Mouse (Mus musculus): ENCODE results near the gene Rbfox1. TPM values are rescaled to one million over a fixed set of nuclear protein-coding genes. Genes with fewer than 3 reads are reported as not detected.

Gene Rbfox1
- total RNA-seq, 1 experiment from 2014 or later, result not detected

- no peak for ATAC-seq (replicated peaks in 1 of 2; ENCODE audit: insufficient read depth in 1 of 2, low FRiP score in 2 of 2, low TSS enrichment in 1 of 2, low read depth in 1 of 2, poor library complexity in 2 of 2, severe bottlenecking in 2 of 2)
These were observed 1380.6 kb downstream of the Rbfox1 start for GRCm38 (mm10) chr16:7265715-7266114.

- ATAC-seq (replicated peaks in 1 of 2; ENCODE audit: insufficient read depth in 1 of 2, low FRiP score in 2 of 2, low TSS enrichment in 1 of 2, low read depth in 1 of 2, poor library complexity in 2 of 2, severe bottlenecking in 2 of 2), result no peak
These were observed 1390.3 kb downstream of the Rbfox1 start for GRCm38 (mm10) chr16:7275501-7275900.

- ATAC-seq (replicated peaks in 1 of 2; ENCODE audit: insufficient read depth in 1 of 2, low FRiP score in 2 of 2, low TSS enrichment in 1 of 2, low read depth in 1 of 2, poor library complexity in 2 of 2, severe bottlenecking in 2 of 2), result no peak
These were observed 1390.7 kb downstream of the Rbfox1 start for GRCm38 (mm10) chr16:7275901-7276300.

GRCm38 (mm10) chr16:7279544-7279943 lies 1394.4 kb downstream of the Rbfox1 start:
- ATAC-seq (replicated peaks in 1 of 2; ENCODE audit: insufficient read depth in 1 of 2, low FRiP score in 2 of 2, low TSS enrichment in 1 of 2, low read depth in 1 of 2, poor library complexity in 2 of 2, severe bottlenecking in 2 of 2), result no peak

GRCm38 (mm10) chr16:7282257-7282656 lies 1397.1 kb downstream of the Rbfox1 start:
- ATAC-seq (replicated peaks in 1 of 2; ENCODE audit: insufficient read depth in 1 of 2, low FRiP score in 2 of 2, low TSS enrichment in 1 of 2, low read depth in 1 of 2, poor library complexity in 2 of 2, severe bottlenecking in 2 of 2), result no peak

- no peak for ATAC-seq (replicated peaks in 1 of 2; ENCODE audit: insufficient read depth in 1 of 2, low FRiP score in 2 of 2, low TSS enrichment in 1 of 2, low read depth in 1 of 2, poor library complexity in 2 of 2, severe bottlenecking in 2 of 2)
These were observed 1408.0 kb downstream of the Rbfox1 start for GRCm38 (mm10) chr16:7292985-7293805.

- ATAC-seq (replicated peaks in 1 of 2; ENCODE audit: insufficient read depth in 1 of 2, low FRiP score in 2 of 2, low TSS enrichment in 1 of 2, low read depth in 1 of 2, poor library complexity in 2 of 2, severe bottlenecking in 2 of 2), result no peak
These were observed 1417.3 kb downstream of the Rbfox1 start for GRCm38 (mm10) chr16:7302416-7302815.

- ATAC-seq (replicated peaks in 1 of 2; ENCODE audit: insufficient read depth in 1 of 2, low FRiP score in 2 of 2, low TSS enrichment in 1 of 2, low read depth in 1 of 2, poor library complexity in 2 of 2, severe bottlenecking in 2 of 2), result no peak
These were observed 1444.0 kb downstream of the Rbfox1 start for GRCm38 (mm10) chr16:7329196-7329595.

- no peak for ATAC-seq (replicated peaks in 1 of 2; ENCODE audit: insufficient read depth in 1 of 2, low FRiP score in 2 of 2, low TSS enrichment in 1 of 2, low read depth in 1 of 2, poor library complexity in 2 of 2, severe bottlenecking in 2 of 2)
These were observed 1456.0 kb downstream of the Rbfox1 start for GRCm38 (mm10) chr16:7341186-7341585.

GRCm38 (mm10) chr16:7345298-7345697 lies 1460.1 kb downstream of the Rbfox1 start:
- no peak for ATAC-seq (replicated peaks in 1 of 2; ENCODE audit: insufficient read depth in 1 of 2, low FRiP score in 2 of 2, low TSS enrichment in 1 of 2, low read depth in 1 of 2, poor library complexity in 2 of 2, severe bottlenecking in 2 of 2)

GRCm38 (mm10) chr16:7346001-7346625 lies 1461.0 kb downstream of the Rbfox1 start:
- ATAC-seq (replicated peaks in 1 of 2; ENCODE audit: insufficient read depth in 1 of 2, low FRiP score in 2 of 2, low TSS enrichment in 1 of 2, low read depth in 1 of 2, poor library complexity in 2 of 2, severe bottlenecking in 2 of 2), result no peak

- ATAC-seq (replicated peaks in 1 of 2; ENCODE audit: insufficient read depth in 1 of 2, low FRiP score in 2 of 2, low TSS enrichment in 1 of 2, low read depth in 1 of 2, poor library complexity in 2 of 2, severe bottlenecking in 2 of 2), result no peak
These were observed 1462.5 kb downstream of the Rbfox1 start for GRCm38 (mm10) chr16:7347522-7348165.

GRCm38 (mm10) chr16:7352808-7353207 lies 1467.7 kb downstream of the Rbfox1 start:
- no peak for ATAC-seq (replicated peaks in 1 of 2; ENCODE audit: insufficient read depth in 1 of 2, low FRiP score in 2 of 2, low TSS enrichment in 1 of 2, low read depth in 1 of 2, poor library complexity in 2 of 2, severe bottlenecking in 2 of 2)

GRCm38 (mm10) chr16:7354116-7354515 lies 1469.0 kb downstream of the Rbfox1 start:
- ATAC-seq (replicated peaks in 1 of 2; ENCODE audit: insufficient read depth in 1 of 2, low FRiP score in 2 of 2, low TSS enrichment in 1 of 2, low read depth in 1 of 2, poor library complexity in 2 of 2, severe bottlenecking in 2 of 2), result no peak

- ATAC-seq (replicated peaks in 1 of 2; ENCODE audit: insufficient read depth in 1 of 2, low FRiP score in 2 of 2, low TSS enrichment in 1 of 2, low read depth in 1 of 2, poor library complexity in 2 of 2, severe bottlenecking in 2 of 2), result no peak
These were observed 1473.9 kb downstream of the Rbfox1 start for GRCm38 (mm10) chr16:7359043-7359442.

GRCm38 (mm10) chr16:7360706-7361105 lies 1475.6 kb downstream of the Rbfox1 start:
- ATAC-seq (replicated peaks in 1 of 2; ENCODE audit: insufficient read depth in 1 of 2, low FRiP score in 2 of 2, low TSS enrichment in 1 of 2, low read depth in 1 of 2, poor library complexity in 2 of 2, severe bottlenecking in 2 of 2), result no peak

- no peak for ATAC-seq (replicated peaks in 1 of 2; ENCODE audit: insufficient read depth in 1 of 2, low FRiP score in 2 of 2, low TSS enrichment in 1 of 2, low read depth in 1 of 2, poor library complexity in 2 of 2, severe bottlenecking in 2 of 2)
These were observed 1480.7 kb downstream of the Rbfox1 start for GRCm38 (mm10) chr16:7365878-7366277.

GRCm38 (mm10) chr16:7374146-7374545 lies 1489.0 kb downstream of the Rbfox1 start:
- no peak for ATAC-seq (replicated peaks in 1 of 2; ENCODE audit: insufficient read depth in 1 of 2, low FRiP score in 2 of 2, low TSS enrichment in 1 of 2, low read depth in 1 of 2, poor library complexity in 2 of 2, severe bottlenecking in 2 of 2)

Measured in hematopoietic stem cell, adult 5-6 weeks (primary cell).